Mouse (Mus musculus) R1 (cell line): ENCODE measurements around the gene Stk35.
"Not testable (repeated sequence)": the region's sequence is repeated elsewhere in the genome, so short reads cannot be mapped to it uniquely, and the experiment has no call there.

Experiments
- DNase-seq: peaks from one replicate; pipeline ENCODE4 v3.0.0-alpha.2; 2018; ENCODE audit warnings: low read depth, low spot score

The Stk35 gene

GRCm38 (mm10) chr2:129834881-129835280 is 34.6 kb downstream of the Stk35 start:
- no peak for DNase-seq

- DNase-seq = no peak
Observed at GRCm38 (mm10) chr2:129836921-129837320, 36.6 kb downstream of the Stk35 start.

GRCm38 (mm10) chr2:129838321-129838720 is 38.0 kb downstream of the Stk35 start:
- no peak for DNase-seq

- DNase-seq = no peak
Observed at GRCm38 (mm10) chr2:129845826-129846225, 45.5 kb downstream of the Stk35 start.

DNA sequence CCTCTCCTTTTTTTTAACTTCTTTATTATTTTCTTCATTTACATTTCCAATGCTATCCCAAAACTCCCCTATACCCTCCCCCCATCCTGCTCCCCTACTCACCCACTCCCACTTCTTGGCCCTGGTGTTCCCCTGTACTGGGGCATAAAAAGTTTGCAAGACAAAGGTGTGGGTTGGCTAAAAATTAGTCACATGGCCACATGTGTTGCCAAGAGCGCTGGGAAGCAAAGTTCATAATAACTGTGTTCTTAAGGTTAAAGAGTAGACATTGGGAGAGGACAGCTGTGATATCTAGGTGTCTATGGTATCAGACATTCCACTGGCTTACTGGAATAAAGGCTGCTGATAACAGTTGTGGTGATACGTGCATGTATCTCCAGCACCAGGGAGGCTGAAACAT is 46.2 kb downstream of the Stk35 start:
- DNase-seq = no peak

GRCm38 (mm10) chr2:129849078-129849477 is 48.8 kb downstream of the Stk35 start:
- DNase-seq = not testable (repeated sequence)

GRCm38 (mm10) chr2:129851512-129851911 is 51.2 kb downstream of the Stk35 start:
- DNase-seq = no peak

DNA sequence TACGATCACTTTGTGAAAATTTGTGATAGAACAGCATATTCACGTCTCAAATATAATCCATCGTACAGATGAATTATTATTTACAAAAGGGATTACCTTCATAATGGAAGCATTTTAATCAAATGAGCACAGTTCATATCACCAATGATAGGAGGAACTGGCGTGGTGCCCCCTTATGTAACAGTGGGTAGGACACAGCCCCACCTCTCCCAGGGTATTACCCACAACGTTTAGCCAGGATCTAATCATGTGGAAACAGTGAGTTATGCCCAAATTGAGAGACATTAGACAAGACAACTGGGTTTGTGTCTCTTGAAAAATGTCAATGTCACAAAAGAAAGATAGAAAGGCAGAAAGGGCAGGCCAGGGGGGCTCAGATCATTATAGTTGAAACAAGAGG is 62.9 kb downstream of the Stk35 start:
- DNase-seq = no peak

- DNase-seq = no peak
Observed at GRCm38 (mm10) chr2:129864958-129865357, 64.6 kb downstream of the Stk35 start.

GRCm38 (mm10) chr2:129869151-129869550 is 68.8 kb downstream of the Stk35 start:
- no peak for DNase-seq

DNA sequence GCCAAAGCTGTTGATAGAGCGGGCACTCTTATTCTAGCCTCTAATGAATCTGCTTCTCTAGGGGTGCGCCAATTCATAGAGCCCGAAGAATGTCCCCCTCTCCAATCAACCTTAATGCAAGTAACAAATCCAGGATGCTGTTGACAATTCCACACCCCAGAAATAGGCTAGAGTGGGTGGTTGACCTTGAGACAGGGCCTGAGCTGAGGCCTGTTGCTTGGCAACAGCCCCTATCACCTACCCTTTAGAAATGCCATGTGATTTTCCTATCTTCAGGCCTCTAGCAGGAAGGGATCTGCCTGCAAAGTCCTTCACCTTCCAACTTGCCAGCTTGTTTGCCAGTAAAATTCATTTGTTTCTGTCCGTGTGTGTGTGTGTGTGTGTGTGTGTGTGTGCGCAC is 70.9 kb downstream of the Stk35 start:
- peak; percentile 39 for DNase-seq

DNA sequence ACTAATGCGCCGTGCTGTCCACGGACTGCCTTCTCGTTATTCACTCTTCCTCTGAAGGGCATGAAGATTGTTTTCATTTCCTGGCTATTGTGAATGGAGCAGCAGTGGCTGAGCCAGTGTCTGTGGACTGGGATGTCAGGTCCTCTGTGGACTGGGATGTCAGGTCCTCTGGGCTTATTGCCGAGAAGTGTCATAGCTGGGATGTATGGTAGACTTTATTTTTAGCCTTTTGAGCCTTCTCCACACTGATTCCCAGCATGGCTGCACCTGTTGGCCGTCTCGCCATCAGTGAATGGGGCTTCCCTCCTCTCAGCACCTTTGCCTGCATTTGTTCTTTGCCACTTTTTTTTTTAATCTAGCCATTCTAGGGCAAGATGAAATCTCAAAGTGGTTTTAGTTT is 71.8 kb downstream of the Stk35 start:
- DNase-seq = no peak

DNA sequence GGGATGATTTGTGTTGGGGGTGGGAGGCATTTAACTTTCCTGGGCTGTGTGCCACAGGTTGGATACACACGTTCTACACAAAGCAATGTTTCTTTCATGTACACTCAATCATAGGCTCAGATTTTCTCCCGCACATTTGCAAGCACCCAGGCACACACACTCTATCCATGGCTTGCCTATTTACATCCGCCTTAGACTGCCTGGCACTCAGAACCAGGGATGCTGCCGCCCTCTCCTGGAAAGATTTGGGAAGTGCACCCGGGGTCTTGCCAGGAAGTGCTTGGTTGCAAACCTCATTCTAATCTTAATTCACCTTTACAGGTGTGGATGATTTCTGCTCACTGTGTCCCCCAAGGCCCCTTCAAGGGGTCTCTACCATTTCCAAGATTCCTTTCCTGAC is 73.2 kb downstream of the Stk35 start:
- DNase-seq = peak; percentile 68

DNA sequence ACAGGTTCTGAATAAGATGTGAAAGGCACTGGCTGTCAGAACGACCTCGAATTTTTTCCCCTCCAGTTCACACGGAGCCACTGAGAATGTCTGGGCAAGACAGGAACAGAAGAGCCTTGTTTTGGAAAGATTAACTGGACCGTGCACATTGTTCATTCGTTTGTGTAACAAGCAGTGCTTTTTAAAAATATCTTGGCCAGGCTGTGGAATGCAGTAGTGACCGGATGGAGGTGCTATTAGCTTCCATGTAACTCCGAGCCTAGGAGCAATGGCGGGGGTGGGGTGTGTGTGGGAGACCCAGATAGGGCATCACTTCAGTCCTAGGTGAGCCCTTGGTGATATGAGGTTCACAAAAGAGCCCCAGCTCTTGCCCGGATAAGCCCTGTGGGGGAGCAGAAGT is 73.8 kb downstream of the Stk35 start:
- no peak for DNase-seq

GRCm38 (mm10) chr2:129874509-129875095 is 74.3 kb downstream of the Stk35 start:
- DNase-seq = no peak

DNA sequence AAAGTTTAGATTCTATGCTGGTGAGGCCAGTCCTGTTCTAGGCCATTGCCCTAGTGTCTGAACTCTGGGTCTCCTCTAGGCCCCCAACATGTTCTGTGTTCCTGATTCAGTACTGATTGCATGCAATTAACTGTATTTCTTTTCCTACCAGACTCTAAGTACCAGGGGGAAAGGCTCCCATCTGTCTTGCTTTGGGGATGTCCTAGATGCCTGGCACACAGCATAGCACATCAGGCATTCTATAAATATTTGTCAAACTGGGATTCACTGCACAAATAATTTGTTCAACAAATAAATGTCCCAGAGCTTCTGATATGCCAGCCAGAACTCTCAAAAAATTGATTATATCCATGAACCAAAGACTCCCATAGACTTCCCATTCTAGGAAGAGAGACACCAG is 76.6 kb downstream of the Stk35 start:
- DNase-seq = no peak

GRCm38 (mm10) chr2:129879817-129880216 is 79.5 kb downstream of the Stk35 start:
- DNase-seq = peak; percentile 83

DNA sequence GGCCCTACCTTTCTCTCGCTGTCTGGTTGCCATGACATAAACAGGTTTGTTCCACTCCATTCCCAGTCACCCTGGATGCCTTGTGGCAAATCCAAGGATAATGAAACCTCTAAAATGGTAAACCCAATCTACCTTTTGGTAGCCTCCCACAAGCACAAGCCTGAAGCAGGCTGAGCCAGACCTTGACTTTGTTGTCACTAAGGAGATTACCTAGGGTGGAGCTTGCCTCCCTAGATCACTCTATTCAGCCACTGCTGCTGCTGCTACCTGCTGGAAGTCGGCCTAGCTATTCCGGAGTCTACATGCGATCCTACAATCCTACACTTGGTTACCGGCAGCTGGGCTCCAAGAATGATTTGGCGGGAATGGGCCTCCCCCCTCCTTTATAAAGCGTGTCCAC is 79.9 kb downstream of the Stk35 start:
- DNase-seq = no peak

GRCm38 (mm10) chr2:129881886-129882285 is 81.6 kb downstream of the Stk35 start:
- peak; percentile 59 for DNase-seq
